Mouse (Mus musculus) adrenal gland, postnatal 36 days (tissue): Measurements from ENCODE around the gene Myl12a. TPM values are rescaled to one million over a fixed set of nuclear protein-coding genes. Genes with fewer than 3 reads are reported as not detected.

Experiments
- total RNA-seq, 2 experiments: library from RNA; stranded (reverse); gene quantifications; 2 replicates each; pipeline ENCODE4 v1.2.3; 2021

Gene Myl12a
- total RNA-seq, 2 experiments from 2014 or later: 295 to 326 TPM

Other genes starting within 250 kb of the Myl12a start
- 10 to 100 TPM; 42.0 to 48.8 TPM for gene Tgif1, start 149.3 kb downstream of the Myl12a start, total RNA-seq
- gene Myom1, start 245 bp downstream of the Myl12a start, total RNA-seq: 1 to 10 TPM; 2.0 to 4.2 TPM
- gene Lpin2, start 179.7 kb upstream of the Myl12a start, total RNA-seq: 10 to 100 TPM; 38.1 to 39.7 TPM